Mouse (Mus musculus) macrophage (primary cell): ENCODE results near the gene Iqcf1. TPM values are rescaled to one million over a fixed set of nuclear protein-coding genes. Genes with fewer than 3 reads are reported as not detected.

Experiments used
- H3K27ac ChIP-seq: fragments of 350-480 bp; formaldehyde crosslinking; 2 replicates; pipeline ENCODE4 v1.9.0; 2021
- H3K36me3 ChIP-seq: fragments of 350-480 bp; formaldehyde crosslinking; 2 replicates; pipeline ENCODE4 v1.9.0; 2021; ENCODE audit errors: inconsistent target
- H3K4me3 ChIP-seq: fragments of 350-480 bp; formaldehyde crosslinking; 2 replicates; pipeline ENCODE4 v1.9.0; 2021; ENCODE audit errors: inconsistent target
- H3K79me2 ChIP-seq: fragments of 350-480 bp; formaldehyde crosslinking; 2 replicates; pipeline ENCODE4 v1.9.0; 2021; ENCODE audit errors: inconsistent target
- WGBS: methylation state at CpG from one replicate; pipeline ENCODE4 v1.1.7; 2026; ENCODE audit warnings: inconsistent platforms; ENCODE audit not compliant: missing documents; 5-methylcytosine and 5-hydroxymethylcytosine counted together
- polyA plus RNA-seq: library from polyadenylated mRNA; stranded (reverse); fragments of 250-400 nt; gene quantifications from 3 replicates; pipeline ENCODE4 v1.2.4, GENCODE M21; 2018; ENCODE audit warnings: inconsistent platforms

Gene Iqcf1
- polyA plus RNA-seq, 1 experiment from 2014 or later = not detected

DNA sequence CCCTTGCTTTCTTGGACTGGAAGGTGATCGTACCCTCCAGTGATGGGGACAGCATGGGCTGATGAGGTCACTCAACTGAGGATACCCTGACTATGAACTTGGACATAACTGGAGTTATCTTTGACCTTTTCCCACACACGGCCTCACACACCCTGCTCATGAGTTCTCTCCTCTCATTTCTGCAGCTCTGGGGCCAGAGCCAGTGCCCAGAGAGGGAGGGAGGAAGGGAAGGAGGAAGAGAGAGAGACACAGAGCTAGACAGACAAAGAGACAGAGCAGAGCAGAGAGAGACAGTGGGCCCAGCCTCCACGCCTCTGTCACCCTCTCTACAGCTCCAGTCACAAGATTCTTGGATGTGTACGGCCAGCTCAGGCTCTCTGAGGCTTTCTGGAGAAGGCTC, 27.4 kb upstream of the Iqcf1 start:
- H3K4me3 ChIP-seq = no peak overlapping the region
- H3K27ac ChIP-seq = no peak overlapping the region
- peaks cover 8% of the 10 kb centered on the region; the same call in 1 of the 2 replicates for H3K36me3 ChIP-seq
- 91% methylated on average over 4 of the region's 4 CpGs for WGBS
- peaks cover 12% of the 10 kb centered on the region for H3K79me2 ChIP-seq

DNA sequence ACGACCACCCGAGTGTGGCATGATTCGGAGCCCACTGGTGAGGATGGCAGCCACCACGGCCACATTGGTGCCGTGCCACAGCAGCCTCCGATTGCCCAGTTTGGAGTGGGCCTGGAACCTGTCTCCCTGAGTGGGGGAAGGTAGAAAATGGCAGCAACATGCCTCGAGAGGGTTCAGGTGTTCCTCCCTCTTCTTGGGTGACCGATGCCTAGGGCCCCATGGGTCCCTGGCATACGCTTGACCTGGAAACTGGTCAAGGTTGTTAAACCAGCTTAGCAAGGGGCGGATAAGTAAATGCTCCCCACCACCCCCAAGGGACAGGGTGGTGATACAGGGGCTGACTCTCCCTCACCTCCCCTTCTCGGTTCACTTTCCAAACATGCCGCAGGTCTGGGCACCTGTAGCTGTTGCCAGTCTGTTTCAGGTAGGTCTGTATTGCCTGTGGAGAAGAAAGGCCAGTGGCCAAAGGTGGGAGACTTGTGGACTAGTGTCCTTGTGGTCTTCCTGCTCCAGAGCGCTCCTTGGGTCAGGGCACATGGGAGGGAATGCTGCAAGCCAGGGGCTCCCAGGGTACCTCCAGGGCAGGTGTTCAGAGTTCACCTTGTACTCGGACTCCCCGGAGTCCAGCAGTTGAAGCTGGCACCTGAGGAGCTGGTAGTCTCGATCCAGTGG, 26.6 kb upstream of the Iqcf1 start:
- peaks cover 8% of the 10 kb centered on the region; the same call in 1 of the 2 replicates for H3K36me3 ChIP-seq
- WGBS = 97% methylated on average over 16 of the region's 16 CpGs
- no peak overlapping the region for H3K27ac ChIP-seq
- H3K79me2 ChIP-seq = peaks cover 21% of the 10 kb centered on the region
- H3K4me3 ChIP-seq = no peak overlapping the region

DNA sequence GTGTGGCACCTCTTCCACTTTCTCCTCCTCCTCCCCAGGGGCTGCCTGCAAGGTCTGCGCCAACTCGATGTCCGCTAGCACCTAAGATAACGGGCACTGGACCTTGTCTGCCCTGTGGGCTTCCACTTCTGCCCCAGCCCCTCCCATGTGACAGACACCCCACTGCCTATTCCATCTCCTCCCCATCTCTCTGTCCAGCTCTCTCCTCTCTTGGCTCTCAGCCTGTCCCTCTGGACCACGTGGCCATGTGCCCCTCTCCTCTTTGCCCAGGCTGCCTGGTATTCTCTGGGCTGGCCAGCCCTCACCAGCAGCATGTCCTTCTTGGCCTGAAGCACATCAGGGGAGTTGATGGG, 26.0 kb upstream of the Iqcf1 start:
- H3K79me2 ChIP-seq = peaks cover 26% of the 10 kb centered on the region
- 94% methylated on average over 5 of the region's 5 CpGs for WGBS

DNA sequence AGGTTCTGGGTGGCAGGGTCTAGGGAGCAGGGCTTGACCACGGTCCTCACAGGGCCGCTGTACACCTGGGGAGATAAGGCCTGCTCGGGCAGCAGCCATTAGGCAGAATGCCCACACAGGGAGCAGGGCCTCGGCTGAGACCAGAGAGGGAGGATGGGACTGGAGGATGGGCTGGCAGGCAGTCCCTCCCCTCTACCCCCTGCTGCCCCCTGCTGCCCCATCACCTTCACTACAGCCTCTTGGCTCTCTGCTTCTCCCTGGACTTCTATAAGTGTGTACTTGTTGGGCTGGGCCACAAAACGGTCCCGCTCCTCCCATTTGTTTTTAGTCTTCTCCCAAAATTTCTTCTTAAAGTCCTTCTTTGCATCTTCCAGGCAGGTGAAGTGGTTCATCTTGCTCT, 25.3 kb upstream of the Iqcf1 start:
- Histone ChIP-seq H3K27ac (no peak overlapping the region), H3K79me2 (peaks cover 33% of the 10 kb centered on the region), H3K36me3 (peaks cover 8% of the 10 kb centered on the region; the same call in 1 of the 2 replicates), H3K4me3 (no peak overlapping the region)
- 42% methylated on average over 6 of the region's 6 CpGs for WGBS

More for the DNA sequence above, 26.0 kb upstream of the Iqcf1 start:
- no peak overlapping the region for H3K27ac ChIP-seq
- peaks cover 8% of the 10 kb centered on the region; the same call in 1 of the 2 replicates for H3K36me3 ChIP-seq
- H3K4me3 ChIP-seq = no peak overlapping the region

DNA sequence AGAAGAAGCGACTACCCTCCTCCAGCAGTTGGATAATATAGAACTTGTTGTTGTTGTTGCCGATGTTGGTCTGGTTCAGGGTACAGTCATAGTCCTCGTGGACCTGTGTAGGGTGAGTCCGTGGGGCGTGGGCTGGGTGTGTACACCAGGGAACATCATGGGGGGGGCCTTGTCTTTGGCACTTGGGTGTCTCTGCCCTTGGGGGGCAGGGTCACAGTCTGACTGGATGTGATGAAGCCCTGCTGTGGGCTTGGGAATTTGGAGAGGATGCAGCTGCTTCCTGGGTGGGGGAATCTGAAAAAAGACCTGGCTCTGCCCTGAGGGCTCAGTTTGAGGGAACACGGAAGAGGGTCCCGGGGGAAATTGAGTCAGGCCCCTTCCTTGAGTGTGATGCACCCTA, 24.7 kb upstream of the Iqcf1 start:
- 67% methylated on average over 7 of the region's 7 CpGs for WGBS
- Histone ChIP-seq H3K36me3 (peaks cover 8% of the 10 kb centered on the region; the same call in 1 of the 2 replicates), H3K4me3 (peak overlapping the region; percentile 72), H3K79me2 (peaks cover 38% of the 10 kb centered on the region), H3K27ac (peak overlapping the region; percentile 94)

DNA sequence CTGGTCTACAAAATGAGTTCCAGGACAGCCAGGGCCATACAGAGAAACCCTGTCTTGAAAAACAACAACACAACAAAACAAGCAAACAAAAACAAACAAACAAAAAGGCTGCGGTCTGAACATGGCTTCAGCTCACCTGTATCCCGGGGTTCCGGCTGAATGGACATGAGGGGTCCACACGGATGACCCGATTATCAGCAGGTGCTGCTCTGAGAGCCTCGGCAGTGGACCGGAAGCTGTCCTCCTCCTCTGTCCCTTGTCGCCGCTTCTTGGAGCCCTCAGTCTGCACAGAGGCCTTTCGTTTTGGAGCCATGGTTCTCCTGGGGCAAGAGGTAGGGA, 24.1 kb upstream of the Iqcf1 start, which contains the start of gene Rrp9:
TSS of gene Rrp9 (plus strand) at position 301 of the 339 bp plus-strand sequence.
- peak within 1 kb of the TSS; percentile 94 for H3K27ac ChIP-seq

DNA sequence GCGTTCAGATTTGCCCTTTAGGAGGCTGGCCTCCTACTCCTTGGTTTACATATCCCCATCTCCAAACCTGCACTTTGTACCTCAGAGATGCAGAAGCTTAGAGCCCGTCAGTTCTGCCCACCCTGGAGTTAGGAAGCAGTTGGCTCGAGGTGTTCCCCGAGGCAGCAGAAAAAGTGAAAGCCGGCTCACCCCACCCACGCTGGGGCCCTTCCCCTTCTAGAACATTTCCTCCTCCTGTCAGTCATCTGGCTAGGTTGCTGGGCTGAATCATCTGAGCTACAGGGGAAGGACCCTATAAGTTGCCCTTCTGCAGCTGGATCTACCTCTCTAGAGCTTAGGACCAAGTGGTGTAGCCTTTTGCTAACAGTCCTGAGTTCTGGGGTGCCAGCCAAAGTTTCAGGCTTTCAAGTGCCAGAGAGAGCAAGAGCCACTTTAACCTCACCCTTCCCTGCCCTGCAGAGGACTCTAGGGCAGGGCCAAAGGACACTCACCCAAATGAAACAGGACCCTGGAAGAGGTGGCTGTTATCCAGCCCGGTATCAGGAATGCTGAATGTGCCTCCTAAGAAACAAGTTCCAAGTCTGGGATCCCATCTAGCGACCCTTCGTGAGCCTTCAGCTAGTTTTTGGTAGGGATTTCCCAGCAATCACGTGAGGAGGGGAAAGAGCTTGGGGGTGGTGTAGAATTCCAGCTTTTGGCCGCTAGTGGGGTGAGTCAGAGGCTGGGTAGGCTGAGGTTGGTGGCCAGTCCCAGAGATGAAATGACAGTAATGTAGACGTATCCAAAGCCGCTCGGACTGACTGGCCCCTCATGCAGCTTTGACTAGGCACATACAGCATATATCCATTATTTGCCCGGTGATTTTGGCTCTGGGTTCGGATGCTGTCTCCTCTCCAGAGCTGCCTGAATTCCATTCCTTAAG, 23.5 kb upstream of the Iqcf1 start:
- WGBS = 8% methylated on average over 16 of the region's 16 CpGs
- peaks cover 15% of the 10 kb centered on the region; the same call in 1 of the 2 replicates for H3K36me3 ChIP-seq
- peaks cover 38% of the 10 kb centered on the region for H3K79me2 ChIP-seq
- peak overlapping the region; percentile 94 for H3K27ac ChIP-seq
- peak overlapping the region; percentile 72 for H3K4me3 ChIP-seq

More for the DNA sequence above, 24.1 kb upstream of the Iqcf1 start, which contains the start of gene Rrp9:
- WGBS = 31% methylated on average over 10 of the region's 10 CpGs
- peaks cover 10% of the 10 kb centered on the region; the same call in 1 of the 2 replicates for H3K36me3 ChIP-seq
- H3K79me2 ChIP-seq = peaks cover 38% of the 10 kb centered on the region
- peak within 1 kb of the TSS; percentile 72 for H3K4me3 ChIP-seq

DNA sequence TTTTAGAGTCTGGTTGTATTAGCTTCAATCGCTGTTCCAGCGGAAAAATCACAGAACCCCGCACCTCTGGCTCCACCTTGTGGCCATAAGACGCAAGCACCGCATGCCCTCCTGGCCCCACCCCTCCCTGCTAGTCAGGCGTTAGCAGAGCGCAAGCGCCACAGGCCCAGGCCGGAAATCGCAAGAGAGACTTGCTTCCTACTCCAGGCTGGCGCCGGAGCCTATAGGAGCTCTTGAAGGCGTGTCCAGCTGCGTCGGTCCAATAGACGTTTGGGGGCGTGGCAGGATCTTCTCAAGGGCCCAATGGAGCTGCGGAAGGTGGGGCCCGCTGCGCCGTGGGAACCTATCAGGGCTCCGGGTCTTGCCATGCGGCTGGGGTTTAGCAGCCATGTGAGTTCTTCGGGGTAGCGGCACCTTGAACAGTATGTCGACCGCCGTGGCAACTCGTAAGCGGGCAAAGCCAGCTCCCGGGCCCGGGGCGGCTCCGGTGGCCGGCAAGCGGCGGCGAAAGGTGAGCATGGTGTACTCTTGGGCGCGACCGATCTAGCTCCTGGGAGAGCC, 22.8 kb upstream of the Iqcf1 start, which contains the start of gene Parp3:
TSS of gene Parp3 (minus strand) at position 26 of the 561 bp plus-strand sequence.
- 1% methylated on average over 39 of the region's 41 CpGs for WGBS
- H3K36me3 ChIP-seq = peaks cover 19% of the 10 kb centered on the region; the same call in 1 of the 2 replicates

DNA sequence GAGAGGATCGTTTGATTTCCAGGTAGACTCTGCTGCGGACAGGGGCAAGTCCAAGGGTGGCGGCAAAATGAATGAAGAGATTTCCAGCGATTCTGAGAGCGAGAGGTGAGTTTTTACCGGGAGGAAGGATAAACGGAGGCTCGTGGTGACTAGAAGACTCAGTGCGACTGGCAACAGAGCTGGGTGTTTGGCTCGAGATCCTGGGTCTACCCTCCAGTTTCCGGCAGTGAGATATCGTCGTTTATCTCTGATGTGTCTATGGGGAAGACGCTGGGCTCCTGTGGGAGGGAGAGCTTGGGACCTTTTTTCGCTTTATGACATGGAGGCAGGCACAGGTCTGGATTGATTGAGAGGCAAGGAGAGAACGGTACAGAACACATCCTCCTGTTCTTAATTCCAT, 22.1 kb upstream of the Iqcf1 start:
- Histone ChIP-seq H3K79me2 (peaks cover 38% of the 10 kb centered on the region), H3K4me3 (peak overlapping the region; percentile 87), H3K27ac (no peak overlapping the region), H3K36me3 (peaks cover 19% of the 10 kb centered on the region; the same call in 1 of the 2 replicates)
- WGBS = 2% methylated on average over 16 of the region's 16 CpGs

More for the DNA sequence above, 22.8 kb upstream of the Iqcf1 start, which contains the start of gene Parp3:
- Histone ChIP-seq H3K4me3 (peak within 1 kb of the TSS; percentile 87), H3K27ac (peak within 1 kb of the TSS; percentile 94), H3K79me2 (peaks cover 38% of the 10 kb centered on the region)

DNA sequence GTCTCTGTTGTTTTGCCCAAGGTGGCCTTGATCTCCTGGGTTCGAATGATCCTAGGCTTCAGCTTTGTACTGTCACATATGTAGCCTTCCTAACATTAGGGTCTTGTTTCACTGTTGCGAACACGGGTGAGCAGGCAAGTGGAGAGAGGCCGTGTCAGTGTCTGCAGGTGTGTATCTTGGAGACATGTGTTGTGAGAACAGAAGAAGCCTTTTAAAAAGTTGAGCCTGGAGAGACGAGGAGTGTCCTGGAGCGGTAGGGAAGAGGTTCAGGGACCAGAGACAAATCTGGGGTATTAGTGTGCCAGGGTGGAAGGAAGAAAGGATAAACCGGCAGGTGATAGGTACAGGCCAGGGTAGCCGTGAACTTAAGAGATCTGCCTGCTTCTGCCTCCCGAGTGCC, 21.7 kb upstream of the Iqcf1 start:
- peaks cover 38% of the 10 kb centered on the region for H3K79me2 ChIP-seq
- no peak overlapping the region for H3K27ac ChIP-seq
- H3K4me3 ChIP-seq = peak overlapping the region; percentile 87
- WGBS = 74% methylated on average over 9 of the region's 9 CpGs
- peaks cover 24% of the 10 kb centered on the region; the same call in 1 of the 2 replicates for H3K36me3 ChIP-seq

DNA sequence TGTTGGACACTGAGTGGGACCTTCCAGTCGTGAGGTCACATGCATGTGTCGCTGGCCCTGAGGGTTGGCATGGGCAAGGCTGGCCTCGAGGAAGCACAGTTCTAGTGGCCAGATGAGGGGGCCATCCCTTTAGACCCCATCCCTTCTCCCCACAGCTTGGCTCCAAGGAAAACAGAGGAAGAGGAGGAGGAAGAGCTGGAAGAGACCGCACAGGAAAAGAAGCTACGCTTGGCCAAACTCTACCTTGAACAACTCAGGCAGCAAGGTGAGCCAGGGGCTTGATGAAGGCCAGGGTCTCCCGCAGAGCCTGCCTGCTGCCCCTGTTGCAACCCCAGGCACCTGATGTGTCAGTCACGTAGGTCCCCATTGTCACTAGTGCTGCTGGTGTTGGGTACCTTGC, 19.2 kb upstream of the Iqcf1 start:
- 95% methylated on average over 6 of the region's 7 CpGs for WGBS
- Histone ChIP-seq H3K36me3 (peaks cover 36% of the 10 kb centered on the region; the same call in 1 of the 2 replicates), H3K79me2 (peaks cover 29% of the 10 kb centered on the region), H3K4me3 (no peak overlapping the region), H3K27ac (no peak overlapping the region)

DNA sequence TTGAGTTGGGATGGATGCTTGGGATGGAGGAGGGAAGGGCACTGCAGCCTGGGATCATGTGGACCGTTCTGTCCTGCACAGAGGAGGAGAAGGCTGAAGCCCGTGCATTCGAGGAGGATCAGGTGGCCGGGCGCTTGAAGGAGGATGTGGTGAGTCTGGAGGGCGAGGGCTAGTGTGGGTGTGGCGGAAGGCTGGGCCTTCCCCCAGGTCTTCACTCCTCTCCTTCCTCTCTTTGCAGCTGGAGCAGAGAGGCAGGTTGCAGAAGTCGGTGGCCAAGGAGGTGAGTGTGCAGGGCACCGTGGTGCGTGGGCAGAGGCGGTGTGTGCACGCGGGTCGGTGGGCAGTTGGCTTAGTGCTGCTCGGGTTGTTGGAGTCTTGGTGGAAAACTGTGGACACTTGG, 18.7 kb upstream of the Iqcf1 start:
- Histone ChIP-seq H3K27ac (no peak overlapping the region), H3K4me3 (no peak overlapping the region), H3K79me2 (peaks cover 26% of the 10 kb centered on the region), H3K36me3 (peaks cover 36% of the 10 kb centered on the region; the same call in 1 of the 2 replicates)
- 47% methylated on average over 15 of the region's 15 CpGs for WGBS

DNA sequence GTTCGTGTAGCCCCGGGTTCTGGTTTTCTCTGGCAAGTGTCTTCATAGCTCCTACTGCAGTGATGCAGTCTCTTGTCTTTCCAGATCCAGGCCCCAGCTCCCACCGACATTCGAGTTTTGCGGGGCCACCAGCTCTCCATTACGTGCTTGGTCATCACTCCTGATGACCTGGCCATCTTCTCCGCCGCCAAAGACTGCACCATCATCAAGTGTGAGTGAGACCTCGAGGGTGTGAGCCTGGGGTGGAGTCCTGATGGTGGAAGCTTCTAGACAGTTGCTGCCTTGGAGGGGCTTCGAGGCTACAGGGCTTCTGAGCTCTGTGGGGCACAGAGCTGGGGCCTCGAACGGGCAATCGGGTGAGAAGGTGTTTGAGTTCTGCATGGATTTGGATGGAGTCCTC, 18.1 kb upstream of the Iqcf1 start:
- Histone ChIP-seq H3K79me2 (peaks cover 26% of the 10 kb centered on the region), H3K4me3 (no peak overlapping the region), H3K36me3 (peaks cover 36% of the 10 kb centered on the region; the same call in 1 of the 2 replicates), H3K27ac (no peak overlapping the region)
- 90% methylated on average over 12 of the region's 13 CpGs for WGBS

DNA sequence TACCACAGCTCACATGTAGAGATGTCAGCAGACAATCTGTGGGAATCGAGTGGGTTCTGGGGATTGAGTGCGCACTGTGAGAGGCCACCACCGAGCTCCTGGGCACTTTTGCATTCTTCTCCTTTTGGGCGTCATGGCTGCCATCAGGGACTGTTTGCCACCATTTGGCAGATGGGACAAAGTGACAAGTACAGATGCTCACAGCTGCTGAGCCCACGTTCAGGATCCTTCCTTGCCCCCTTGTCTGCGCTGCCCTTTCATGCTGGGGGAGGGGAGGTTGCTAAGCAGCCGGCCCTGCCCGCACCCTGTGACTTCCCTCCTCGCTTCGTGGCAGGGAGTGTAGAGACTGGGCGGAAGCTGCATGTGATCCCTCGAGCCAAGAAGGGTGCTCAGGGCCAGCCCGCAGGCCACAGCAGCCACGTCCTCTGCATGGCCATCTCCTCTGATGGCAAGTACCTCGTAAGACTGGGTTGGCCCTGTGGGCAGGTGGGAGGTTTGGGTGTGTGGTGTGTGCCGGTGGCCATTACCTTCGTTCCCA, 17.1 kb upstream of the Iqcf1 start:
- Histone ChIP-seq H3K27ac (no peak overlapping the region), H3K79me2 (peaks cover 22% of the 10 kb centered on the region), H3K4me3 (no peak overlapping the region), H3K36me3 (peaks cover 36% of the 10 kb centered on the region; the same call in 1 of the 2 replicates)
- 88% methylated on average over 14 of the region's 17 CpGs for WGBS
